Mouse (Mus musculus): ENCODE results near the gene Noxred1. TPM values are rescaled to one million over a fixed set of nuclear protein-coding genes. Genes with fewer than 3 reads are reported as not detected.

Gene Noxred1
- total and polyA plus RNA-seq, 2 experiments from 2014 or later: 0.37 TPM; not detected in 1

GRCm38 (mm10) chr12:87256629-87257028 is 18.1 kb upstream of the Noxred1 start:
- H3K9me3 ChIP-seq (replicated peaks; ENCODE audit: control insufficient read depth, low read length): no peaks in the 10 kb centered on the region
- H3K4me2 ChIP-seq (ENCODE audit: low read depth, low read length): no peak overlapping the region
- DNase-seq (ENCODE audit: low spot score): no peak
- no peak overlapping the region for H3K9ac ChIP-seq (replicated peaks; ENCODE audit: low read depth, low read length)
- no peak overlapping the region for H3K4me3 ChIP-seq (ENCODE audit: low read depth, low read length)
- peaks cover 85% of the 10 kb centered on the region for H3K36me3 ChIP-seq (replicated peaks; ENCODE audit: control insufficient read depth, insufficient read depth, low read length)
- no peak for ATAC-seq (ENCODE audit: insufficient read depth, low read depth)
- no peaks in the 10 kb centered on the region for H3K27me3 ChIP-seq (ENCODE audit: control insufficient read depth, insufficient read depth, low read length)
- H3K27ac ChIP-seq (ENCODE audit: low read depth): no peak overlapping the region
- TF ChIP-seq CTCF (IDR thresholded peaks at IDR 0.05; ENCODE audit: low read depth) (no peak), EP300 (IDR thresholded peaks at IDR 0.05; ENCODE audit: low read depth) (no peak)
- WGBS: 93% methylated on average over 5 of the region's 5 CpGs
- no peaks in the 10 kb centered on the region for H3K4me1 ChIP-seq (ENCODE audit: control insufficient read depth, insufficient read depth)

GRCm38 (mm10) chr12:87253878-87254277 is 15.3 kb upstream of the Noxred1 start:
- DNase-seq (ENCODE audit: low spot score) (no peak), ATAC-seq (ENCODE audit: insufficient read depth, low read depth) (no peak)
- TF ChIP-seq CTCF (IDR thresholded peaks at IDR 0.05; ENCODE audit: low read depth) (no peak), EP300 (IDR thresholded peaks at IDR 0.05; ENCODE audit: low read depth) (no peak)
- Histone ChIP-seq H3K36me3 (replicated peaks; ENCODE audit: control insufficient read depth, insufficient read depth, low read length) (peaks cover 93% of the 10 kb centered on the region), H3K4me3 (ENCODE audit: low read depth, low read length) (no peak overlapping the region), H3K27me3 (ENCODE audit: control insufficient read depth, insufficient read depth, low read length) (no peaks in the 10 kb centered on the region), H3K4me1 (ENCODE audit: control insufficient read depth, insufficient read depth) (no peaks in the 10 kb centered on the region), H3K9ac (replicated peaks; ENCODE audit: low read depth, low read length) (no peak overlapping the region), H3K27ac (ENCODE audit: low read depth) (no peak overlapping the region), H3K4me2 (ENCODE audit: low read depth, low read length) (no peak overlapping the region), H3K9me3 (replicated peaks; ENCODE audit: control insufficient read depth, low read length) (no peaks in the 10 kb centered on the region)
- 90% methylated on average over 6 of the region's 6 CpGs for WGBS

GRCm38 (mm10) chr12:87250161-87250560 is 11.6 kb upstream of the Noxred1 start:
- Histone ChIP-seq H3K9ac (replicated peaks; ENCODE audit: low read depth, low read length) (no peak overlapping the region), H3K27me3 (ENCODE audit: control insufficient read depth, insufficient read depth, low read length) (no peaks in the 10 kb centered on the region), H3K9me3 (replicated peaks; ENCODE audit: control insufficient read depth, low read length) (no peaks in the 10 kb centered on the region), H3K27ac (ENCODE audit: low read depth) (no peak overlapping the region), H3K4me2 (ENCODE audit: low read depth, low read length) (no peak overlapping the region), H3K4me3 (ENCODE audit: low read depth, low read length) (no peak overlapping the region), H3K36me3 (replicated peaks; ENCODE audit: control insufficient read depth, insufficient read depth, low read length) (peaks cover 88% of the 10 kb centered on the region), H3K4me1 (ENCODE audit: control insufficient read depth, insufficient read depth) (no peaks in the 10 kb centered on the region)
- no peak for TF ChIP-seq EP300 (IDR thresholded peaks at IDR 0.05; ENCODE audit: low read depth)
- ATAC-seq (ENCODE audit: insufficient read depth, low read depth) (no peak), DNase-seq (ENCODE audit: low spot score) (no peak)
- WGBS: 89% methylated on average over 6 of the region's 6 CpGs

GRCm38 (mm10) chr12:87236882-87237483 is 1.5 kb downstream of the Noxred1 start:
- DNase-seq (ENCODE audit: low spot score) (no peak), ATAC-seq (ENCODE audit: insufficient read depth, low read depth) (no peak)
- no peaks in the 10 kb centered on the region for H3K4me1 ChIP-seq (ENCODE audit: control insufficient read depth, insufficient read depth)
- H3K9me3 ChIP-seq (replicated peaks; ENCODE audit: control insufficient read depth, low read length): no peaks in the 10 kb centered on the region
- H3K27ac ChIP-seq (ENCODE audit: low read depth): no peak overlapping the region
- no peak overlapping the region for H3K4me3 ChIP-seq (ENCODE audit: low read depth, low read length)
- peaks cover 39% of the 10 kb centered on the region for H3K36me3 ChIP-seq (replicated peaks; ENCODE audit: control insufficient read depth, insufficient read depth, low read length)
- H3K27me3 ChIP-seq (ENCODE audit: control insufficient read depth, insufficient read depth, low read length): no peaks in the 10 kb centered on the region
- no peak overlapping the region for H3K9ac ChIP-seq (replicated peaks; ENCODE audit: low read depth, low read length)
- no peak for TF ChIP-seq CTCF (IDR thresholded peaks at IDR 0.05; ENCODE audit: low read depth)
- no peak for TF ChIP-seq EP300 (IDR thresholded peaks at IDR 0.05; ENCODE audit: low read depth)
- WGBS: 77% methylated on average over 5 of the region's 5 CpGs
- no peak overlapping the region for H3K4me2 ChIP-seq (ENCODE audit: low read depth, low read length)

- no peaks in the 10 kb centered on the region for H3K36me3 ChIP-seq (replicated peaks; ENCODE audit: control insufficient read depth, insufficient read depth, low read length)
- no peak overlapping the region for H3K4me3 ChIP-seq (ENCODE audit: low read depth, low read length)
- H3K27me3 ChIP-seq (ENCODE audit: control insufficient read depth, insufficient read depth, low read length): no peaks in the 10 kb centered on the region
- TF ChIP-seq EP300 (IDR thresholded peaks at IDR 0.05; ENCODE audit: low read depth): no peak
- no peak for TF ChIP-seq CTCF (IDR thresholded peaks at IDR 0.05; ENCODE audit: low read depth)
- no peak overlapping the region for H3K27ac ChIP-seq (ENCODE audit: low read depth)
- no peaks in the 10 kb centered on the region for H3K4me1 ChIP-seq (ENCODE audit: control insufficient read depth, insufficient read depth)
- H3K4me2 ChIP-seq (ENCODE audit: low read depth, low read length): no peak overlapping the region
- no peak for DNase-seq (ENCODE audit: low spot score)
- ATAC-seq (ENCODE audit: insufficient read depth, low read depth): no peak
- no peak overlapping the region for H3K9ac ChIP-seq (replicated peaks; ENCODE audit: low read depth, low read length)
- H3K9me3 ChIP-seq (replicated peaks; ENCODE audit: control insufficient read depth, low read length): no peaks in the 10 kb centered on the region
Observed at GRCm38 (mm10) chr12:87230379-87230895, 8.1 kb downstream of the Noxred1 start.

DNA sequence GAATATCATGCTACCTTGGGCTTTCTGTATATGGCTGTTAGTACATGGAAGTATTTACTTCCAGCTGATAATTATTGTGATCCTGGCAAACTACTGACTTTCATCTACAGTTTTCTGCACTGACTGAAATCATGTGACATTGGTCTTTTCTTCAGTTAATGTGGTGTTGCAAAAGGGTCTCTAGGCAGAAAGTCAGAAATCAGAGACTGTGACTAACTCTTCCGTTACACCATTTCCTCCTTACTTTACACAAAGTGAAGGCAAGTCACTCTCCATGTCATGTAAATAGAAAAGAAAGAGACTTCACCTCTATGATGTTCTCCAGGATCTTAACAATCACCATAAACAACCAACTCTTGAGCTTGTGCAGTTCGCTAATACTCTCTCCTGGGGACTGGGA is 8.9 kb downstream of the Noxred1 start:
- WGBS: 93% methylated on average over 2 of the region's 2 CpGs
- Histone ChIP-seq H3K9ac (replicated peaks; ENCODE audit: low read depth, low read length) (no peak overlapping the region), H3K4me3 (ENCODE audit: low read depth, low read length) (no peak overlapping the region), H3K27ac (ENCODE audit: low read depth) (no peak overlapping the region), H3K9me3 (replicated peaks; ENCODE audit: control insufficient read depth, low read length) (no peaks in the 10 kb centered on the region), H3K4me2 (ENCODE audit: low read depth, low read length) (no peak overlapping the region), H3K36me3 (replicated peaks; ENCODE audit: control insufficient read depth, insufficient read depth, low read length) (no peaks in the 10 kb centered on the region), H3K4me1 (ENCODE audit: control insufficient read depth, insufficient read depth) (no peaks in the 10 kb centered on the region), H3K27me3 (ENCODE audit: control insufficient read depth, insufficient read depth, low read length) (no peaks in the 10 kb centered on the region)
- ATAC-seq (ENCODE audit: insufficient read depth, low read depth) (no peak), DNase-seq (ENCODE audit: low spot score) (no peak)
- TF ChIP-seq CTCF (IDR thresholded peaks at IDR 0.05; ENCODE audit: low read depth) (no peak), EP300 (IDR thresholded peaks at IDR 0.05; ENCODE audit: low read depth) (no peak)
